Mouse (Mus musculus): ENCODE data around the gene Pdia5. TPM values are rescaled to one million over a fixed set of nuclear protein-coding genes. Genes with fewer than 3 reads are reported as not detected.

Pdia5 gene
- polyA plus RNA-seq, 1 experiment from 2014 or later: 17.0 TPM

GRCm38 (mm10) chr16:35422705-35423104, 68.0 kb downstream of the Pdia5 start:
- no peaks in the 10 kb centered on the region for H3K9me3 ChIP-seq
- no peak for ATAC-seq (ENCODE audit: low FRiP score)
- no peak overlapping the region for H3K27ac ChIP-seq
- no peaks in the 10 kb centered on the region; the same call in 1 of the 2 replicates for H3K4me1 ChIP-seq
- no peaks in the 10 kb centered on the region for H3K27me3 ChIP-seq
- no peak overlapping the region for H3K4me3 ChIP-seq (replicated peaks)
- no peak overlapping the region for H3K9ac ChIP-seq
- WGBS: 91% methylated on average over 8 of the region's 8 CpGs
- H3K36me3 ChIP-seq (replicated peaks): no peaks in the 10 kb centered on the region
- no peak overlapping the region for H3K4me2 ChIP-seq

DNA sequence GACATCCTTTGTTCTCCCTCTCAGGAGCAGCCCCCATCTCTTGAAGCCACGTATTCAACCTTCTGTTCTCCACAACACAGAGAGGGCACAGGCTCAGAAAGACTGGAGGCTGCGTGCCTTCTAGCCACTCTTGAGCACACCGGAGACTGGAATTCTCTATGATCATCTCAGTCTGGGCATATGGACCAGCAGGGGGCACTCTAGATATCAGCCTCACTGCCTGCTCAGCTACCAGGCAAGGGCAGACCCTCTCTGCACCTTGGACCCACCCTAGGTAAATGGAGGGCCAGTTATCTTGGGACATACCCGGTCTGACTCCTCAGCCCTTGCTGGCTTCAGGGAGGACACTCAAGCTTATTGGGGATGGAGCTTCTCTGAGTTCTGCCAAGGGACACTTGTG, 68.5 kb downstream of the Pdia5 start:
- no peaks in the 10 kb centered on the region for H3K36me3 ChIP-seq (replicated peaks)
- 0 out of 2 replicates have a peak, but pooled peaks have one; percentile 27 for ATAC-seq (ENCODE audit: low FRiP score)
- WGBS: 71% methylated on average over 4 of the region's 4 CpGs

GRCm38 (mm10) chr16:35414616-35415015, 76.1 kb downstream of the Pdia5 start:
- no peak overlapping the region for H3K4me3 ChIP-seq (replicated peaks)
- H3K27me3 ChIP-seq: no peaks in the 10 kb centered on the region
- no peaks in the 10 kb centered on the region for H3K4me1 ChIP-seq
- no peaks in the 10 kb centered on the region for H3K9me3 ChIP-seq
- no peak for ATAC-seq (ENCODE audit: low FRiP score)
- H3K9ac ChIP-seq: no peak overlapping the region
- WGBS: 95% methylated on average over 5 of the region's 5 CpGs
- no peaks in the 10 kb centered on the region for H3K36me3 ChIP-seq (replicated peaks)
- no peak overlapping the region for H3K4me2 ChIP-seq
- H3K27ac ChIP-seq: no peak overlapping the region

More for the DNA sequence above, 68.5 kb downstream of the Pdia5 start:
- Histone ChIP-seq H3K4me3 (replicated peaks) (no peak overlapping the region), H3K9ac (no peak overlapping the region), H3K27ac (no peak overlapping the region), H3K27me3 (no peaks in the 10 kb centered on the region), H3K4me1 (no peaks in the 10 kb centered on the region; the same call in 1 of the 2 replicates), H3K4me2 (no peak overlapping the region), H3K9me3 (no peaks in the 10 kb centered on the region)

- no peaks in the 10 kb centered on the region for H3K27me3 ChIP-seq
- no peak for ATAC-seq (ENCODE audit: low FRiP score)
- no peaks in the 10 kb centered on the region for H3K9me3 ChIP-seq
- H3K9ac ChIP-seq: no peak overlapping the region
- H3K36me3 ChIP-seq (replicated peaks): peaks cover 4% of the 10 kb centered on the region; the same call in 1 of the 2 replicates
- H3K27ac ChIP-seq: no peak overlapping the region
- H3K4me1 ChIP-seq: no peaks in the 10 kb centered on the region
- no peak overlapping the region for H3K4me3 ChIP-seq (replicated peaks)
- WGBS: 88% methylated on average over 4 of the region's 4 CpGs
- no peak overlapping the region for H3K4me2 ChIP-seq
These were observed 84.0 kb downstream of the Pdia5 start for GRCm38 (mm10) chr16:35406706-35407105.

GRCm38 (mm10) chr16:35406166-35406565, 84.5 kb downstream of the Pdia5 start:
- ATAC-seq (ENCODE audit: low FRiP score): no peak
- no peak overlapping the region for H3K4me3 ChIP-seq (replicated peaks)
- H3K4me1 ChIP-seq: no peaks in the 10 kb centered on the region
- WGBS: 90% methylated on average over 4 of the region's 4 CpGs
- H3K36me3 ChIP-seq (replicated peaks): peaks cover 4% of the 10 kb centered on the region; the same call in 1 of the 2 replicates
- no peak overlapping the region for H3K9ac ChIP-seq
- H3K27me3 ChIP-seq: no peaks in the 10 kb centered on the region
- H3K4me2 ChIP-seq: no peak overlapping the region
- H3K9me3 ChIP-seq: no peaks in the 10 kb centered on the region
- no peak overlapping the region for H3K27ac ChIP-seq

GRCm38 (mm10) chr16:35405348-35406080, 85.2 kb downstream of the Pdia5 start:
- no peaks in the 10 kb centered on the region for H3K4me1 ChIP-seq
- 90% methylated on average over 14 of the region's 14 CpGs for WGBS
- H3K27me3 ChIP-seq: no peaks in the 10 kb centered on the region
- H3K9ac ChIP-seq: no peak overlapping the region
- peaks cover 4% of the 10 kb centered on the region; the same call in 1 of the 2 replicates for H3K36me3 ChIP-seq (replicated peaks)
- no peak overlapping the region for H3K27ac ChIP-seq
- H3K4me3 ChIP-seq (replicated peaks): no peak overlapping the region
- no peaks in the 10 kb centered on the region for H3K9me3 ChIP-seq
- H3K4me2 ChIP-seq: no peak overlapping the region
- ATAC-seq (ENCODE audit: low FRiP score): no peak

DNA sequence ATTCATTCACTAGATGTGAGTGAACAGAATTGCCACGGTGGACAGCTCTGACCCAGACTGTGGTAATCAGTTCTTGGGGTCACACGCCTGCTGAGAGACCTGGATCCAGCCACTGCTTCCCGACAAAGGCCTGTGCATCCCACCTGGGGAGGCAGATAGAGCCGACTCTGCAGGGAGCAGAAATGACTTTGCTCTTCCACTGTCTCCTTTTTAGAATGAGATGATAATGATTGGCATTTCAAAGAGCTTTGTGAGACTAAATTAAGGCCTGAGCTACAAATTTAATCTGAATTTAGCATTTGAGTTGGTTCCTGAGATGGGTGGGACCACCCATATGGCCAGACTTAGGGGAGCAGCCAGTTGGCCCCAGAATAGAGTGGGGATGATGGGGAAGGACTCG, 85.8 kb downstream of the Pdia5 start:
- Histone ChIP-seq H3K9me3 (no peaks in the 10 kb centered on the region), H3K27me3 (no peaks in the 10 kb centered on the region), H3K9ac (no peak overlapping the region), H3K4me1 (no peaks in the 10 kb centered on the region), H3K4me3 (replicated peaks) (no peak overlapping the region), H3K4me2 (no peak overlapping the region), H3K27ac (no peak overlapping the region), H3K36me3 (replicated peaks) (peaks cover 4% of the 10 kb centered on the region; the same call in 1 of the 2 replicates)
- WGBS: 49% methylated on average over 5 of the region's 5 CpGs
- ATAC-seq (ENCODE audit: low FRiP score): no peak

DNA sequence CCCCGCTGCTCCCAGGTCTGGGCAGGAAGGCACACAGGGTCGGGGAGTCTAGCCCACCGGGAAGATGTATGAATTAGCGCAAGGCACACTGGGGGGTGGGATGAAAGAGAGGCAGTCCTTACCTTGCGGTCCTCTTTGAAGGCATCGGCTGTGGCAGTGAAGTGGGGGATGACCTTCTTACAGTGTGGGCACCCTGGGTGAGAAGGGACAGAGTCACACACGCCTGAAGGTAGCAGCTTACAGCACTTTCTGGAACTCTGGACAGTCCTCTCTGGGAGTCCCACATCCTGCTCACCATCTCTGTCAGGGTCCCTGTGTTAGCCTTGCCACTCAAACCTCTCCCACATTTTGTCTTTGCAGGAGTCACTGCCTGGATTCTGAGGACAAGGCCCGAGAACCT, 86.8 kb downstream of the Pdia5 start:
- Histone ChIP-seq H3K27ac (no peak overlapping the region), H3K4me1 (no peaks in the 10 kb centered on the region), H3K9ac (no peak overlapping the region), H3K4me2 (no peak overlapping the region), H3K36me3 (replicated peaks) (peaks cover 4% of the 10 kb centered on the region; the same call in 1 of the 2 replicates), H3K4me3 (replicated peaks) (no peak overlapping the region), H3K27me3 (no peaks in the 10 kb centered on the region), H3K9me3 (no peaks in the 10 kb centered on the region)
- 85% methylated on average over 8 of the region's 8 CpGs for WGBS
- no peak for ATAC-seq (ENCODE audit: low FRiP score)

DNA sequence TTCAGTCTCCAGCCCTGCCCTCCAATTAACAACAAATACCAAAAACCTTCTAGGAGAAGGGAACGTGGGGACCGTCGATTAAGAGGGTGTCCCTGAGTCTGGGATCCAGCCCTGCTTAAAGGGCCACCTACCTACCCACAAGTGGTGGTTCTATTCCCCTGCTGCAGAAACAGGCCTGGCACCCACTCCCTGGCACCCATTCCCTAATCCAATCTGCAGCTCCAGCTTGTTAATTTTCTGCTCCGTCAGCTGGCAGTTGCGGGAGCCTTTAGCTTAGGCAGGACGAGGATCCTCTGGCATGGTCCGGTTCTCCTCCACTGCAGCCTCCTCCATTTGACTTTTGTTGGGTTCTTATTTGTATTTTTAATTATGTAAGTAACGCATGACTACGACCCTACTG, 87.3 kb downstream of the Pdia5 start:
- Histone ChIP-seq H3K36me3 (replicated peaks) (peaks cover 5% of the 10 kb centered on the region; the same call in 1 of the 2 replicates), H3K4me3 (replicated peaks) (no peak overlapping the region), H3K9me3 (no peaks in the 10 kb centered on the region), H3K27ac (no peak overlapping the region), H3K4me1 (no peaks in the 10 kb centered on the region), H3K9ac (no peak overlapping the region), H3K27me3 (no peaks in the 10 kb centered on the region), H3K4me2 (no peak overlapping the region)
- ATAC-seq (ENCODE audit: low FRiP score): no peak
- WGBS: 91% methylated on average over 9 of the region's 9 CpGs

DNA sequence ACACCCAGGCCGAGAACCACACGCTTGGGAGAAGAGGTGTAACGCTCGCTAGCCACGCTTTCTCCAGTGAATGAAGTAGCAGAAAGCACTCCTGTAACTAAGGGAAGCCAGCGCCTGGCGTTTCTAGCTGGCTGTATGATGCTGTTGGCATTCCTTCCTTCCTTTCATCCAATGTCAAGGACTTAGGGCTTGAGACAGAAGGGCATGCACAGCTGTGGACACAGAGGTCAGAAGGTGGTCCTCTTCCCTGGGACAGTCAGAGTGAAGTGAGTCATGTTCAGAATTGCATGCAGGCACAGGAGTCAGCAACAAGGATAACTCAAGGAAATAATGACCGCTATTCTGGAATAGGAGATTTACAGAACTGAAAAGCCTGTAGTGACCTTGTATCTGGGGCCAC, 97.9 kb downstream of the Pdia5 start:
- Histone ChIP-seq H3K4me2 (no peak overlapping the region), H3K27me3 (no peaks in the 10 kb centered on the region), H3K4me3 (replicated peaks) (no peak overlapping the region), H3K9me3 (no peaks in the 10 kb centered on the region), H3K4me1 (no peaks in the 10 kb centered on the region), H3K27ac (no peak overlapping the region), H3K36me3 (replicated peaks) (peaks cover 6% of the 10 kb centered on the region), H3K9ac (no peak overlapping the region)
- ATAC-seq (ENCODE audit: low FRiP score): no peak
- WGBS: 85% methylated on average over 8 of the region's 8 CpGs

DNA sequence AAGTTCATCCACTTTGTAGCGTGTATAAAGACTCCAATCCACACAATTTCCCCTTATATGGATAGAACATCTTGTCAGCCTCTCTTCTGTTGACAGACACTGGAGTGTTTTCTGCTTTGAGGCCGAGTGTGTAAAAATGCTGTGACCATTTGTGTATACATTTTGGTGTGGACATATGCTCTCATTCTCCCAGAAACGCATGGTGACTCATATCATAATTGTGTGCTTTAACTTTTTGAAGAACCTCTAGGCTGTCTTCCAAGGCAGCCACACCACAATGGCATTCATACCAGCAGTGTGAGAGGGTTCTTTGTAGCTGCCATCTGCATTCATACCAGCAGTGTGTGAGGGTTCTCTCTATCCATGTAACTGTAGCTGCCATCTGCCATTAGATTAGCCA, 105.0 kb downstream of the Pdia5 start:
- H3K4me1 ChIP-seq: no peaks in the 10 kb centered on the region
- H3K27ac ChIP-seq: no peak overlapping the region
- 88% methylated on average over 3 of the region's 3 CpGs for WGBS
- no peak overlapping the region for H3K4me2 ChIP-seq
- no peaks in the 10 kb centered on the region for H3K27me3 ChIP-seq
- H3K36me3 ChIP-seq (replicated peaks): no peaks in the 10 kb centered on the region
- no peak for ATAC-seq (ENCODE audit: low FRiP score)
- H3K4me3 ChIP-seq (replicated peaks): no peak overlapping the region
- no peaks in the 10 kb centered on the region for H3K9me3 ChIP-seq
- H3K9ac ChIP-seq: no peak overlapping the region

GRCm38 (mm10) chr16:35380048-35380447, 110.6 kb downstream of the Pdia5 start:
- 87% methylated on average over 9 of the region's 9 CpGs for WGBS
- H3K9ac ChIP-seq: no peak overlapping the region
- no peaks in the 10 kb centered on the region for H3K36me3 ChIP-seq (replicated peaks)

GRCm38 (mm10) chr16:35379344-35379743, 111.3 kb downstream of the Pdia5 start:
- H3K27me3 ChIP-seq: no peaks in the 10 kb centered on the region
- no peak overlapping the region for H3K4me3 ChIP-seq (replicated peaks)
- H3K9me3 ChIP-seq: no peaks in the 10 kb centered on the region
- H3K4me2 ChIP-seq: no peak overlapping the region
- H3K27ac ChIP-seq: no peak overlapping the region
- no peak overlapping the region for H3K9ac ChIP-seq
- no peaks in the 10 kb centered on the region for H3K4me1 ChIP-seq
- H3K36me3 ChIP-seq (replicated peaks): no peaks in the 10 kb centered on the region
- 91% methylated on average over 3 of the region's 3 CpGs for WGBS
- ATAC-seq (ENCODE audit: low FRiP score): no peak

More at GRCm38 (mm10) chr16:35380048-35380447, 110.6 kb downstream of the Pdia5 start:
- H3K4me3 ChIP-seq (replicated peaks): no peak overlapping the region
- no peaks in the 10 kb centered on the region for H3K4me1 ChIP-seq
- no peak overlapping the region for H3K27ac ChIP-seq
- H3K9me3 ChIP-seq: no peaks in the 10 kb centered on the region
- ATAC-seq (ENCODE audit: low FRiP score): no peak
- no peaks in the 10 kb centered on the region for H3K27me3 ChIP-seq
- H3K4me2 ChIP-seq: no peak overlapping the region

Data from forebrain, embryonic 12.5 days (tissue).